Mouse (Mus musculus): ENCODE measurements around the gene Vangl1.
A peak's percentile ranks its signal among the peaks of the same experiment; 100 is the strongest.

Gene Vangl1

DNA sequence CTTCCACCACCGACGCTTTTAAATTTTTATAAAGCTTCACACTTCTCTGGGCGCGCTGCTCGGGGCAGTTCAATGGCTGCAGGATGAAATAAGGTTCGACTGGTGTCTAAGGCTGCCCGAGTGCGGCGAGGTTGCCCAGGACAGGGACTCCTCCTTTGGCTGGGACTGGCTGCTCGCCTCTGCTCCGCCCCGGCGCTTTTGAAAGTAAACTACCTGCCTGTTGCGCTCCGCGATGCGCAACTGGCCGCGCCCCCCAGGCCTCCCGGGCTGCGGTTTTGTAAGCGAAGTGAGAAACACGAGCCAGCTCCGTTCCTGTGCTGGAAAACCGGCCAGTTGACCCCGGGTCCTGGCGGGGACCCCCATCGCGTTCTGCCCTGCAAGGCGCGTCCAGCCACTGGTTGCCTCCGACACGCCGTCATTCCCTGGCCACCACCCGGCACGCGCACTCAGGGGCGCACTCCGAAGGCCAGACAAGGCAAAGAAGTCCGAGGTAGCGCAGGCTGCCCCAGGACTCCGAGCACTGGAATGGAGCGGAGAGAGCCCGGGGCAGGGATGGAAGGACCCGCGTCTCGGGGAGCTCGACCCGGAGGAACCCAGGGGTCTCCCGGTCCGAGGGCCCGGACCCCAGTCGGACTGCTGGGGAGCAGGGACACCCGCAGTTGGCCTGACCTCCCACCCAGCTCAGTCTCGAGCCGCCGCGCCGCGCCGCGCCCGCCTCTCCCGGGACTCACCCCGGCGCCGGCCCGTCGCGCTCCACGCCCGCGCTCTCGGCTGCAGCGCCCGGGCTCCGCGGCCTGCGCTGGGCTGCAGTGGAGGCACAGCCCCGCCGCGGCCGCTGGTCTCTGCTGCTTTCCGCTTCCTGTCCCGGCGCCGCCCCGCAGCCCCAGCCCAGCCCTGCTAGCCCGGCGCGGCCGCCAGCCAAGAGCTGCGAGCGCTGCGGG lies at the start of gene Vangl1:
Gene Vangl1 (minus strand): TSS at position 913 of the 941 bp plus-strand sequence.
- peak; percentile 92 for DNase-seq (ENCODE audit: low read depth)

DNA sequence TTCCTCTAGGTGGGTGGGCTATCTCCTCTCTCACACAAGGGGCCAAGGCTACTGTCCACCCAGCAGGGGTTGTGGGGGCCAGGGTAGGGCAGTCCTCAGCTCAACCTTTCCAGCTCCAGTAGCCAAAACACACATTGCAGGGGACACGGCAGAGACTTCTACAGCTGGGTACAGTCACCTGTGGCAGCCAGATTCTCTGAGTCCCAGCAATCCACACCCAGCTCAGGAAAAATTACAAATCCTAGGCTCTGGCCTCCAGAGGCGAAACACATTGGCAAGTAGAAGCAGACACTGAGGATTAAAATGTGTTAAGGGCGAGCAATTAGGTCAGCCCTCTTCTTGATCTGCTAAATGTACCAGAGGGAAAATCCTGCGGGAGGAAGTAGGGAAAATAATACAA lies 49.1 kb upstream of the Vangl1 start:
- no peak for DNase-seq (ENCODE audit: low read depth)

DNA sequence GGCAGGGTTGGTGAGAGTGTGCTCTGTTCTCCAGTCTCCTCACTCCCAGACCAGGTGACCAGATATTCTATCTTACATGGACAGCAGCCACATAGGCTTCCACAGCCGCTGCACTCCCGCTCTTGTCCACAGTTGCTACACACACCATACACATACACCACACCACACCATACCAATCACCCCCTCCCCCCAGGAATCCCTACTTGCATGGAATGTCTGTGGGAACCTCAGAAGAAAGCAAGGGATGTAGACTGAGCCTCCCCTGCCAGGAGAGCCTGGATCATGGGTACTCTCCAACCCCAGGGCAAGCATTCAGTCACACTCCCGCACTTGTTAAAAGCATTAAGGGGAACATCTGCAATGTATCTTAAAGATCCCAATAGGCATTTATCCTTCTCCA lies 48.4 kb upstream of the Vangl1 start:
- DNase-seq (ENCODE audit: low read depth): no peak

DNA sequence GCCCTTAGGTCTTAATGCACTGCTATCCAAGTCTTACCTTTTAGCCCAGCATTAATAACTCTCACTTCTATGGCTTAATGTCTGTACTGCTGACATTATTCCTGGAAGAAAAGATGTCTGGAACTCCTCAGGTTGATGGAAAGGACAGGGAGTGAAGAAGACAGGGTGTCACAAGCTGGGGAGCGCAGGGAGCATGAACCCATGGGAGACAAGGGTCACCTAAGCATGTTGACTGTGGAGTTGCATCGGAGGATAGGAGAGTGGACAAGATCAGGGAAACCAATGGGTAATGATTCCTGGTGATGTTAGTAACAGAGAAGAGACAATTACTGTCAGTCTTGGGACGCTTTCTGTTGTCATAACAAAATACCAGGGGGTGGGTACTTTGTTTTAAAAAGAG lies 46.4 kb upstream of the Vangl1 start:
- no peak for DNase-seq (ENCODE audit: low read depth)

DNA sequence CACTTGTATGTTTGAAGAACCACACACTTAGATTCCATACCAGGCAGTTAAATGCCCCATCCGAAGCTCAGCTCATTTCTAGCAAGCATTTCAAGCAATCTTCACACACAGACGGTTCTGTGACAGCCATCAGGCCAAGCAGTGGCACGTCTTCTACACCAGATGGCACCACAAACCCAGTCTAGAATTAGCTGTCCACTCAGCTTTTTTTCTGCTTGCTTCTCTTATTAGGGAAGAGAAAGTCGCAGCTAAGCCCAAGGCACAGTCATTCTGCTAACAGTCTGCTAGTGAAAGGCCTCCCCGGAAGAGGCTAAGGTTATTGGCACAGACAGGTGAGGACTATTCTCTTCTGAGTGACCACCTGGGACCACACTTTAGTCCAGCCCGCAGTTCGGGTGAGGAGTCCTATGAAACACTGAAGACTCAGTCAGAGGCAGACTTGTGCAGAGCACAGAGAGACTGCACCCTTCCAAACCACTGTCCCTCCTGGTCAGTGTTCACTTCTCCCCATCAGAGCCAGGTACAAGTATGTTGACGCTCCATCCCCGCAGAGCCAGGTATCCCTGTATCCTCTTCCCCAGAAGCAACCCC lies 45.0 kb upstream of the Vangl1 start:
- peak; percentile 89 for DNase-seq (ENCODE audit: low read depth)

DNA sequence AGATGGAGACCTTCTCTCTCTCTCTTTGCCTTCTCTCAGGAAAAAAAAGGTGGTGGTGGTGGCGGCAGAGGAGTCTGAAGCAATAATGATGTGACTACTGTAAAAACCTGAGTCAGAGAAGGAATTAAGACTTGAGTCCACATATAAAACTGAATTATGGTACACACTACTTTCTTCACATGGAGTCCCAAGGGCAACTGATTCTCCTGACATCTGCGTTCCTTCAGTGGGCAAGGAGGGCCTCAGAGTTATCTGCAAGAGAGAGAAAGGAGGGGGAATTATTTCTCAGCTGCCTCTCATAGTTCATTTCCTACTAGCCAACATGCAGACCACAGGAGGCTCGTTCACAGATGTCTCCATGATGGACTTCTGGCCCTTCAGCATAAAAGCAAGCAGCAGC lies 40.1 kb upstream of the Vangl1 start:
- DNase-seq (ENCODE audit: low read depth): no peak

DNA sequence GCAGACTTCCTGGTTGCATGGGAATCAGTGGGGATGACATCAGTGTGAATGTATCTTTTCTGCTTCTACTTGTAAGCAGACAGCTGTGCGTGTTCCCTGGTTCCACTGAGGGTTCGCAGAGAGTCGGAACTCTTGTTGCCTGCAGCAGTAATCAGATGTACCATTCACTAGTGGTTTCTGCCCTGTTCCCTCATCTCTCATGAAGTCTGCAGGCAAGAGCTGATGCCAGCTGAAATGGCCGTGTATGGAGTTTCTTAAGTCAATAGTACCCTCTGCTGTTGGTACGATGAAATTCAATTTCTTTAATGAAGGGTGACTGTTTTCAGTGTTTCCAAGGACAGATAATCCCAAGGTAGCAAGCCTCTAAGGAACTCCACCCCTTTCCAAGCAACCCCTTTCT lies 38.4 kb upstream of the Vangl1 start:
- DNase-seq (ENCODE audit: low read depth): peak; percentile 82

DNA sequence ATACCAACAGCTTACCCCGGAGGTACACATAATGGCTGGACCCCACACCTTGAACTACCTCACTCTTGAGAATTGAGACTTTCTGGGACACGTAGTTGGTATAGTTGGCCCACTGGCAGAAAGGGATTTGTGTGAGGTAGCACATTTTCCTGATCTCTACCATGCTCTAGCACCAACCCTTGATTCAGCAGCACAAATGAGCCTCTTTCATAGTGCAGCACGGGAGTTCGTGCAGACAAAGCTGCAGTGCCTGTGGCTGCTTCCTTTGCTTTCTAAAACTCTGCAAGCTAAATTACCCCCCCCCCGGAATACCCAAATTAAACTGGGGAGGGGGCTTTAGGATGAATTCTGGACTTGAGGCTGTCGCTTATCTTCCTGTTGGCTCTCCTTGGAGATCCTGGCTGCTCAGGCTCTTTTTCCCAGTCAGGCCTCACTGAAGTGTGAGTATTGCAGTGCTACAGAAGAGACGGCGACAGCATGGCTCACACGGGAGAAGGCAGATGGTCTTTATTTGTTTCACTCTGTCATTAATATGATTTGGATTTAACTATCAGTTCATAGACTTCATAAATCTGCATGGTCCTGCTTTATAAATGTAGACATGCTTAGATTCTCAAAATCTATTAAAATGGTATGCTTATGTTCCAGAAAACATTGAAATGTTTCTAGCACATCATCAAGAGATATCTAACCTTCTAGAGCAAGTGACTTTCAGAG lies 27.1 kb upstream of the Vangl1 start:
- DNase-seq (ENCODE audit: low read depth): no peak

DNA sequence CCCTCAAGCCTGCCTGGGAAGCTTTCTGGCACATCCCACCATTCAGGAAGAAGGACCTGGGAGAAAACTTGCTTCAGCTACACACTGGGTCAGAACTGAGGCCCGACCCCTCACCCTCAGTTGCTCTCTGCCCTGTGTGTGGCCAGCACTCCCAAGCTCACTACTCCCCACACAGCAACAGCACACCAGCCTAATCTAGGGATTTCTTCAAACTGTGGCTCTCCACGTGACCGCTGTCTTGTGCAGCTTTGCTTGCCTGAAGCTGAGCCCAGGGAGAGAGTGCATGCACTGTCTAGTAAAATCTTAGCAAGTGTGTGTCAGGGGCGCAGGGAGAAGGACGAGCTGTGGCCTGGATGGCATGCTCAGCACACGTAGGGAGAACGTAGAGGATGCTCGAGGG lies 18.3 kb upstream of the Vangl1 start:
- DNase-seq (ENCODE audit: low read depth): no peak

DNA sequence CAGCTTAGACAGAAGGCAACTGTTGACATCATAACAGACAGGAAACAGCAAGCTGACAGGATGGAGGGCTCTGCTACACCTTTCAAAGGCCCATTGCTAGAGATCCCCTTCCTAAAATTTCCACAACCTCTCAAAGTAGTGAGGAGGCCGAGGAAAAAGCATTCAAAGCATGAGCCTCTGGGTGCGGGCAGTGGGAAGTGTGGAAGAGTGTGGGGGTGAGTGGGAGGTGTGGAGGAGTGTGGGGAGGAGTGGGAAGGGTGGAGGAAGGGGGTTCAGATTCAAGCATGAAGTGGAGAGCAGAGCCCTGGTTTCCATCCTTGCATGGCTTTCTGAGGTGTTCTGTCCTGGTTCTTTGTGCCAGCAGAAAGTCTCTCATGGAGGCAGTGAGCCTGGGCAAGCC lies 13.8 kb upstream of the Vangl1 start:
- DNase-seq (ENCODE audit: low read depth): no peak

DNA sequence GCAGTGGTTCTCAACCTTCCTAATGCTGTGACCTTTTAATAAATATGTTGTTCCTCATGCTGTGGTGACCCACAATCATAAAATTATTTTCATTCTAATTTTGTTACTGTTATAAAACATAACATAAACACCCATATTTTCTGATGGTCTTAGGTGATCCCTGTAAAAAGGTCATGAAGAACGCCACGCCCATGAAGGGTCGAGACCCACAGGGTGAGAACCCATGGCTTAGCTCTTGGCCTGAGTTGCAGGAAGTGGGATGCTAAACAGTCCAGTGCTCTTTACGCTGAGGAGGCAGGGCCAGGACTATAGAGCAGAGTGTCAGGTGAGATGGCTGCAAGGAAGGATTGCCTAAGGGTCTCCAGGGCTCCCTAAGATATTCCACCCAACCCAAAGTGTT lies 10.2 kb upstream of the Vangl1 start:
- no peak for DNase-seq (ENCODE audit: low read depth)

DNA sequence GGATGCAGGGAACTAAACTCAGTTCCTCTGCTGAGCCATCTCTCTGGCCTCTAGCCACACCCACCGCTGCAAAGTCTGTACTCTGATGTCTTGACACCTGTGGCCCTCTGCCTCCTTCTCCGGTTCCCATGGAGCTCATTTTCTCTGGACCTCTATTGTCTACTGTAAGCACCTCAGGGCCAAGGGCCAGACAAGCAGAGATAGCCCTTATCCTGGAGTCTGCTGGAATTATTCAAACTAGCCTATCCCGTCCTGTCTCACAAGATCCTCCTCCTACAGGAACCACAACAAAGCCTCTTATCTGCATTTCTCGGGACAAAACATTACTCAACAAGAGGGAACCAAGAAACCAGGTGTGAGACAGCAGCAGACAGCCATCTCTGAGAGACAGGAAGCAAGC lies 9.8 kb upstream of the Vangl1 start:
- no peak for DNase-seq (ENCODE audit: low read depth)

DNA sequence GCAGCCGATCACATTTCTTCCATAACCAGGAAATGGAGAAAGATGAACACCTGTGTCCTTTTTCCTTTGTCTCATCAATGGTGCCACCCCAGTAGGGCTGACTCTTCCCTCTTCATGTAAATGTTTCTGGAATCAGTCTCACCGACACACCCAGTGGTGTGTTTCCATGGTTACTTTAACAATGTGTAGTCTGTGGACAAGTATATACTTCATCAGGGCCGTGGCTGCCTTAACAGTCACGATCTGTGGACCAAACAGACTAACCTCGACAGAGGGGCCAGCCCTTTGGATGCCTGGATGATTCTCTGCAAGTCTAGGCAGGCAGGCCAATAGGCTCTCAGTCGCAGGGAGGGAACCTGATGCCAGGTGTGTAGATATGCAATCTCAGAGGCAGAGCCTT lies 8.4 kb upstream of the Vangl1 start:
- DNase-seq (ENCODE audit: low read depth): no peak

DNA sequence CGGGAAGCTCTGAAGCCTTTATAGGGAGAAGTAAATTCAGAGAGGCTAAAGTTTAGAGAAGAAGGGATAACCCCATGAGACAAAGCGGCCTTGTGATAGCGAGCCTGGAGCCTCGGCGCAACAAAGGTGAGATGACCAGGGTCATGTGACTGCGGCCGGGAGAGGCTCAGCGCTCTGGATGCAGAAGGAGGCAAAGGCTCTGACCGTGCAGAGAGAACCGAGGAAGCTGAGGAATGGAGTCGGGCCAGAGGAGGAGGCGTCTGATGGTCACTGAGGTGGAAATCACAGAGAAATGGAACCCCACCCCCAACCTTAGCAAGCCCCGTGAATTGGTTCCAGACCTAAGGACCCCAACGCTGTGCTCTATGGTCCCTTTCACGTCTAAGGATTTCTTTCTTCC lies 7.8 kb upstream of the Vangl1 start:
- DNase-seq (ENCODE audit: low read depth): no peak

DNA sequence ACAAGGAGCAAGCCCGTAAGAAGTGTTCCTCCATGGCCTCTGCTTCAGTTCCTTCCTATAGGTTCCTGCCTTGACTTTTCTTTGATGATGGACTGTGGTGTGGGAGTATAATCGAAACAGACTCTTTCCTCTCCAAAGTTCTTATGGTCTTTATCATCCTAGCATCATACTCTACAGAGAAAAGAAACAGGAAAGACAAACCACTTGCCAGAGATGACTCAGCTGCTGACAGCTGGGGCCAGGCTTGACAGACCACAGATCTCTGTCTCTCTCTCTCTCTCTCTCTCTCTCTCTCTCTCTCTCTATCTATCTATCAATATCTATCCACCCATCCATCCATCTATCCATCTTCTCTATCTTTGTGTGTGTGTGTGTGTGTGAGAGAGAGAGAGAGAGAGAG lies 6.8 kb upstream of the Vangl1 start:
- DNase-seq (ENCODE audit: low read depth): no peak

DNA sequence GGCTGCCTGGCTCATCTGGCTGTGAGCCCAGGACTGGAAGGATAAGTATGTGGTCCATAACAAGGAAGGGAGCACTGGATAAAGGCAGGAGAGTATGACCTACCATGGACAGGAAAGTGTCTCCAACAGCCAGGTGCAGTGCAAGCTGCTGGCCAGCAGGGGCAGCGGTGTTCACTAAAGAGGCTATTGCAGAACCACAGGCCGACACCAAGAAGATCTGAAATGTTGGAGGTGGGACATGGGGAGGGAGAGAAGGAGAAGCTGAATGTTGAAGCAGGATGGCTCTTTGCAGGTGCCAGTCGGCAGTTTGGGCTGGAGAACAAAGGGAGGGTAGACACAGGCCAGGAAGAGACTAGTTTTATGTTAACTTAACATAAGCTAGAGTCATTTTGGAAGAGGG lies 6.3 kb upstream of the Vangl1 start:
- peak; percentile 42 for DNase-seq (ENCODE audit: low read depth)

DNA sequence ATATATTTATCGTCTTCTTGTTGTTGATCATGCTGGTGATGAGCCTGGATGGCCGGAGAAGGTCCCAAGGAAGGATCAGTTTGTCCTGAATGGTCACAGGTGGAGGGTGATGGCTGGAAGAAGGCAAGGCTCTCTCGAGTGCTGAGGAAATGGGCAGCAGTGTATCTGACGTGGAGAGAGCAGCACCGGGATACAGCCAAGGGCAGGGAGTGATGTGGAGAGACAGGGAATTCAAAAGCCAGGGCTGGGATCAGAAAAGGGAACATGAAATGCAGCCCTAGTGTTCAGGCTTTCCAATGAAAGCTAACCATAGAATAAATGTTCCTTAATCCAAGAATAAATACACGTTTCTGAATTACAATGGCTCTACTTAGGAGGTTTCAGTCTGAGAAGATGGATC lies 4.4 kb upstream of the Vangl1 start:
- no peak for DNase-seq (ENCODE audit: low read depth)

DNA sequence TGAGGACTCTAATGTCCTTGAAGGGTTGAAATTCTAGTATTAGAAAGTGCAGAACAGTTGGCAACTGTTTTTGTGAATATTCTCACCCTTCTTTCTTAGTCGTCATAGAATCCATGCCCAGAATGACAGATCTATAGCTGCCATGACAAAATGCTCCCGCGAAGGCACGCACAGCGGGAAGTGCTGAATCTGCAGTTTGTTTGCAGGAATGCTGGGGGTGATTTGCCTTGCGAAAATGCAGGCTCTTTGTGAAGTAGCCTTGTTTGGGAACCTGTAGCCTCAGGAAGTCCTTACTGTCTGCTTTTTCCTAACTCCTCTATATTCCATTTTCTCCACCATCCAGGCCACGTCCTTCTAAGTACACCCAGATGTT lies 951 bp upstream of the Vangl1 start:
- DNase-seq (ENCODE audit: low read depth): no peak

DNA sequence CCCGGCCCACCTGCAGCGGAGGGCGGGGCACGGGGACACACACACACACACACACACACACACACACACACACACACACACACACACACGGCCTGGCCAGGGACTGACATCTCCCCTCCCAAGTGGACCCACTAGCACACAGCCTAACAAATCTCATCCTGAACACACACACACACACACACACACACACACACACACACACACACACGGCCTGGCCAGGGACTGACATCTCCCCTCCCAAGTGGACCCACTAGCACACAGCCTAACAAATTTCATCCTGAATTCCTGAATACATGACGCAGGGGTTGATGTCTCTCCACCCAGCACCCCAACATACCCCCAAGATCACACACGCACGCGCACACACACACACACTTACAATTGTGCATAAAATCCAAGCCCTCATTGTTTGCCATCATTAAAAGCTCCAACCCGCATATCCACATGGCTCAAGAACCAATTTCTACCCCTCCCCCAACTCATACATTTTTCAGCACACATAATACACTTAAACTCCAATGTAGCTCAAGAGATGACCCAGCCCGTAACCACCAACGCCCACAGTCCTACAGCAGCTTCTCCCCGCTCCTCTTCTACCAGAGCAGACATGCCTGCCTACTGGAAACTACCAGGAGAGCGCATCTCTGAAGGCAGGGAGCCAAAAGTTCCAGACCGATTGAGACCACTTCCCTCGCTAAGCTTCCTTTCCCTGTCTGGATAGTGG lies 403 bp upstream of the Vangl1 start:
- DNase-seq (ENCODE audit: low read depth): peak; percentile 59

DNA sequence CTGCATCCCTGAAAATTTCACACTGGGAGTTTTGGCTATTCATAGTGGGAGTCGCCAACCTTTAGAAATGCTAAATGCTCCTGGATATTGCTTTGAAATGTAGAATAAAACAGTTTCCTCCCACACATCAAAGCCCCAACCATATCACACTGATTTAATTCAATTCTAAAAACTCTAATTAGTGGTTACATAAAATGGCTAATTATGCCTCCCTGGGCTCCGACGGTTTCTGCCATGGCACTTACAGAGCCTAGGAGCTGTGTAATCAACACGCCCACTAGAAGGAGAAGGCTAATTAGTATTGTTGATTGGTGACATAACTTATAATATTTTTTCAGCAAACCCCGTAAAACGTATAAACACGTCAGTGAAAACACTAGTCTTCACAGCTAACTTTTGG lies 1.4 kb downstream of the Vangl1 start:
- no peak for DNase-seq (ENCODE audit: low read depth)

DNA sequence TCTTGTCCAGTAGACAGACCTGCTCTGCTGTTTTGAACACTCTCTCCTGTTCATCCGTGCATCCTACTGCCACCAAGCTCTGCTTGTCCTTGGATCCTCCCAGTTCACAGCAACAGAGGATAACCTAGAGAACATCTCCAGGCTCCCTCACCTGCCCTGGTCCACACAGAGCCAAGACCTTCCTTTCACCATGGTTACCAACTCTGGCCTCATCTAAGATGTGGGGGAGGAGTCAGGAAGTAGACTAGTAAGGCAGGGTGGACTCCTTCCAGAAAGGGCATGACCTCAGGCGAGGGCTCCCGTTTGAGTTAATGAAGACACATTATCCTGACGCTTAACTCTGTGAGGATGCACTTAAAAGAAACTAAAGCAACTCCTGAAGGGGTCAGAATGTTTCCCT lies 4.5 kb downstream of the Vangl1 start:
- DNase-seq (ENCODE audit: low read depth): no peak

DNA sequence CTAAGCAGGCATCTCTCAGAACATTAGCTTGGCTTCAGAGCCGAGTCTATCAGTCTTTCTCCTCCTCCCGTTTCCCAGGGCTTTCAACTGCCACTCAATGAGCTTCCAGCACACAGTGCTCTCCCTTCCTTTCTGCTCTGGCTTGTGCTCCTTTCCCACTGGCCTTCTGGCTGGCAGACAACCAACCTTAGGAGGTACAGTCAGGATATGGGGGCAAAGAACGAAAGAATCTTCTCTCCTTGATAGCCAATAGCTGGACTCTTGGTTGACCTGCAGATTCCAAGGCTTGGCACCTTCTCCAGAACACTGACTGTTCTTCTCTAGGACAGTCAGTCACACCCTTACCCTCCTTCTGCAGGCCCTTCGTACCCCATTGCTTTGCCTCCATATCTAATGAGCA lies 5.3 kb downstream of the Vangl1 start:
- no peak for DNase-seq (ENCODE audit: low read depth)

DNA sequence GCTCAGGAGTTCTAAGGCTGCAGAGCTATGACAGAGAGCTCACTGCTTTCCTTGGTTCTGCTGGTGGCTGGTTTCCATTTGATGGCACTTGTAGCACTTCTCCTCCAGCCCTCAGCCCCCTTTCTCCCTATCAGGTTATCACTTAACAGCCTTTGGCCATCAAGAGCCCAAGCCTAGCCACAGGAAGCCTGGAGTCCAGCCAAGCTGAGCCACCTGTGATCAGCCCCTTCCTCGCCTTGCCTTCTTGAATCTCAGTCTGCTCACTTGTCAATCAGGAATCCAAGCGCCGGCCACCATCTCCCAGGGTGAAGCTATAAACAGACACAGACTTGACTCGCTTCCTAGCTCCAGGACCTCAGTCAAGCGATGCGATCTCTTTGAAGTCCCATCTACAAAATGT lies 6.0 kb downstream of the Vangl1 start:
- DNase-seq (ENCODE audit: low read depth): no peak

Data from NIH3T3 (cell line).